8 mouse cellular contexts compared by ENCODE assay signal in the genomic region with DNA sequence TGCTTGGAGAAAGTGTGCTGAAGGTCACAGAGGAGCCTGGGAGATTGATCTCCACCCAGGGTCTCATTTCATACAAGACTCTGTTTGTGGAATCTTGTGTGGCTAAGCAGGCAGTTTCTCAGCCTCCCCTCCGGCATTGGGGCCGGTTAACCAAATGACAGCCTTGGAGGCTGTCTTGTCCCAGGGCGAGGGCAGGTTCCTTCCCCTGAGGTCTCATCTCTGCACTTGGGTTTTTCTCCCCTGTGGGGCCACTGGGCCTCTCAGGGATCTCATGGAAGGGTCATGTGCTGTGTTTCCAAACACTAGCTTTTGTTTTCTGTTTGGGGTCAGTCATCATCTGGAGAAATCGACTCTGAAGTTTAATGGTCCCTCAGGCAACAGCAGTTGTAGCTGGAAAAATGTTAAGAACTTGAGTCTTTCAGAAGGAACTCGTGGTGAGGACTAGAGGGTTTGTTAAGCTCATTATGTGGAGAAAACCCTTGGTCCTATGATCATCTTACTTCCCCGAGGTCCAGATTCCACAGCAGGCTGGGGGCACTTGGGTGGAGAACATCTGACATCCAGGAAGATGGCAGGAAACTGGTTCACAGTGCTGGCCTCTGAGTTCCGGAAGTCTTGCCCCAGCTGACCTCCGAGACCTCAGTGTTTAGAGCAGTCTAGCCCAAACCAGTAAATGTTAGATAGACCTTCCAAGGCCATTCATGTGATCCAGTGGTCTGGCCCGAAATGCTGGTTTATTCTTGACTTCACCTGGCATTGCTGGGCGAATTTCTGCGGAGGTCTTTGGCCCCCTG.
DNase-seq lines count a peak whose midpoint lies in the region; ATAC-seq and TF ChIP-seq lines count a peak whose summit lies in the region.

No protein-coding gene starts in this region.

- H3K4me2 ChIP-seq in lung, embryonic 14.5 days = peak overlapping the region; percentile 32
- H3K4me2 ChIP-seq in liver, embryonic 11.5 days = no peak overlapping the region

- peaks cover 35% of the 10 kb centered on the region for H3K4me1 ChIP-seq in heart, embryonic 10.5 days
- H3K4me1 ChIP-seq in lung, embryonic 14.5 days (ENCODE audit: insufficient read depth) = no peaks in the 10 kb centered on the region
- H3K4me1 ChIP-seq in liver, embryonic 11.5 days (replicated peaks; ENCODE audit: control insufficient read depth, insufficient read depth, low read length) = no peaks in the 10 kb centered on the region; the same call in 1 of the 2 replicates

- 69% methylated on average over 11 of the region's 11 CpGs for WGBS in heart, embryonic 10.5 days
- WGBS in lung, embryonic 14.5 days = 67% methylated on average over 11 of the region's 11 CpGs
- WGBS in liver, embryonic 11.5 days = 50% methylated on average over 11 of the region's 11 CpGs

- ATAC-seq in lung, embryonic 14.5 days (ENCODE audit: insufficient read depth) = no peak
- ATAC-seq in activated CD4-positive, CD25-positive, alpha-beta regulatory T cell, adult 4 months = no peak
- no peak for ATAC-seq in liver, embryonic 11.5 days (replicated peaks; ENCODE audit: low FRiP score)

- H3K36me3 ChIP-seq in heart, embryonic 10.5 days = no peaks in the 10 kb centered on the region
- H3K36me3 ChIP-seq in lung, embryonic 14.5 days (ENCODE audit: insufficient read depth) = no peaks in the 10 kb centered on the region
- no peaks in the 10 kb centered on the region for H3K36me3 ChIP-seq in liver, embryonic 11.5 days (ENCODE audit: control insufficient read depth, insufficient read depth, low read length)

- no peak for TF ChIP-seq CTCF in lung, embryonic 14.5 days (IDR thresholded peaks at IDR 0.05; ENCODE audit: low read depth)

- intact Hi-C loops in heart, postnatal 14 days (cut with DNase I) = no loop called here

- H3K9me3 ChIP-seq in heart, embryonic 10.5 days = no peaks in the 10 kb centered on the region
- no peaks in the 10 kb centered on the region for H3K9me3 ChIP-seq in lung, embryonic 14.5 days (ENCODE audit: low read depth, low read length)
- no peaks in the 10 kb centered on the region for H3K9me3 ChIP-seq in liver, embryonic 11.5 days (ENCODE audit: control insufficient read depth, low read length)

- no peak overlapping the region for H3K9ac ChIP-seq in lung, embryonic 14.5 days
- H3K9ac ChIP-seq in liver, embryonic 11.5 days (ENCODE audit: low read depth, low read length) = no peak overlapping the region

- H3K4me3 ChIP-seq in heart, embryonic 10.5 days = no peak overlapping the region
- no peak overlapping the region for H3K4me3 ChIP-seq in lung, embryonic 14.5 days (ENCODE audit: low read depth, low read length)
- H3K4me3 ChIP-seq in liver, embryonic 11.5 days (ENCODE audit: low read depth, low read length) = no peak overlapping the region

- H3K27ac ChIP-seq in heart, embryonic 10.5 days = peak overlapping the region; percentile 59; the same call in 1 of the 2 replicates
- 0 out of 2 replicates have a peak overlapping the region, but pooled peaks have one; percentile 4 for H3K27ac ChIP-seq in lung, embryonic 14.5 days (ENCODE audit: low read depth)
- no peak overlapping the region for H3K27ac ChIP-seq in liver, embryonic 11.5 days (ENCODE audit: low read depth, low read length)

- DNase-seq in heart, adult 8-10 months (ENCODE audit: low spot score) = peak; percentile 29
- no peak for DNase-seq in heart, postnatal 14 days
- no peak for DNase-seq in heart, embryonic 10.5 days (ENCODE audit: low spot score)
- DNase-seq in kidney, adult 18-20 months = peak; percentile 44
- no peak for DNase-seq in lung, embryonic 14.5 days
- no peak for DNase-seq in layer of hippocampus, adult 9-11 months
- DNase-seq in liver, embryonic 11.5 days (ENCODE audit: low spot score) = no peak

- H3K27me3 ChIP-seq in heart, embryonic 10.5 days (ENCODE audit: insufficient read depth, poor library complexity, severe bottlenecking) = no peaks in the 10 kb centered on the region
- H3K27me3 ChIP-seq in lung, embryonic 14.5 days (ENCODE audit: insufficient read depth, low read length) = no peaks in the 10 kb centered on the region
- no peaks in the 10 kb centered on the region for H3K27me3 ChIP-seq in liver, embryonic 11.5 days (replicated peaks; ENCODE audit: control insufficient read depth, insufficient read depth, low read length)

Comparison
In these comparisons a context has a peak if more than half of its experiments do, and no peak if none do; other contexts are left out.
1. DNase-seq: peak in heart, adult 8-10 months (single experiment) and kidney, adult 18-20 months (single experiment); none in heart, postnatal 14 days (0 of 2), heart, embryonic 10.5 days (single experiment), lung, embryonic 14.5 days (single experiment), layer of hippocampus, adult 9-11 months (single experiment) and liver, embryonic 11.5 days (single experiment).